Mouse (Mus musculus): ENCODE measurements around the gene Hspa14. TPM values are rescaled to one million over a fixed set of nuclear protein-coding genes. Genes with fewer than 3 reads are reported as not detected.
A peak's percentile ranks its signal among the peaks of the same experiment; 100 is the strongest.

Gene Hspa14
- polyA plus RNA-seq, 2 experiments = 50.8 to 74.0 TPM

DNA sequence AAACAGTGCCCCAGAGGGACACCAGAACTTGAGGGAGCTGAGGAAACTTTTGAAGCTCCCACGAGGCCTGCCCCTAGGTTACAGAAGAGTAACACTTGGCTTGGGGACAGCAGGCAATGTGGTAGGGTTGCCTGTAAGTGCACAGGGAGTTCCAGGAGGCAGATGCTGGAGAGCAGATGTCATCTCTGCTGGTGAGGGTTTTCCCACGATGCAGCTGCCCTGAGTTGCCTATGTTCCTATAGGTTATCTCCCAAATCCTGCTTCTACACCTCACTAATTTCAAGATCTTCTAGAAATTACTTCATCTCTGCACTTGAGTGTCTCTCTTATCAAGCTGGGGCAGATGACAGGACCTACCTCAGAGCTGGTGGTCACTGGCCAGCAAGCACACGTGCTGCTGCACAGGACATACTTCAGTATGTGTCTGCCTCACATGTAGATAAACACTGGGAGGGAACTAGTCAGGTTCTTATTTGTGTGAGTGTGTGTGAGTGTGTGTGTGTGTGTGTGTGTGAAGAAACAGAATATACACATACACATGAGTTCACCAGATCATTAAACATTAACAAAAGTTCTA lies 18.7 kb downstream of the Hspa14 start:
- WGBS (ENCODE audit: insufficient replicate concordance) = 40% methylated on average over 3 of the region's 3 CpGs
- no peaks in the 10 kb centered on the region for H3K27me3 ChIP-seq (ENCODE audit: control insufficient read depth, insufficient read depth, low read length)
- no peak overlapping the region for H3K27ac ChIP-seq
- no peak overlapping the region for H3K9ac ChIP-seq (replicated peaks)
- TF ChIP-seq CTCF (IDR thresholded peaks at IDR 0.05; ENCODE audit: low read depth) (no peak), EP300 (IDR thresholded peaks at IDR 0.05; ENCODE audit: low read depth) (0 out of 2 replicates have a peak, but pooled peaks have one; percentile 12)
- H3K4me2 ChIP-seq (ENCODE audit: low read depth) = no peak overlapping the region
- DNase-seq (ENCODE audit: low read depth in 3 of 3, low spot score in 3 of 3) (no peak), ATAC-seq (ENCODE audit: insufficient read depth) (peak; percentile 78)
- H3K36me3 ChIP-seq (replicated peaks; ENCODE audit: control insufficient read depth, insufficient read depth, low read depth) = peaks cover 68% of the 10 kb centered on the region
- H3K9me3 ChIP-seq (ENCODE audit: control insufficient read depth, low read length) = no peaks in the 10 kb centered on the region
- no peak overlapping the region for H3K4me3 ChIP-seq (ENCODE audit: insufficient read depth in 1 of 2, low read depth in 2 of 2, low read length in 2 of 2)
- H3K4me1 ChIP-seq (replicated peaks; ENCODE audit: control insufficient read depth in 2 of 2, insufficient read depth in 2 of 2, low read length in 1 of 2) = peaks cover 0 to 4% of the 10 kb centered on the region in 2 experiments; a peak in 1 of 4 replicates

DNA sequence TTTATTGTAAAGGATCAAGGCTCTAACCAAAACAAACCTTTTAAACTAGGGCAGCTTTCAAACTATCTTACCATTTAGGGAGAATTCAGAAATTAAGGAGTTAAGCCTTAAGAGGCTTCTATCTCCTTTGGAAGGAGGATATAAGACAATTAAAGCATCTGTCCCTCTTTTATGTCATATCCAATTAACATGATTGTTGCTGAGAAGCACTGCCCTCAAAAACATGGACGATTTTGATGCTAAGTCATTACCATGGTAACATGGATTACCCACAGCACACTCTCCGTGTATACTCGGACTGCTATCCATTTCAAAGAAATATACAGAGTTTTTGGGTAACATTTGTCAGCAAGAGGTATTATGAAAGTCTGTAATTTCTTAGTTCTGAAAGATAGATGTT lies 22.8 kb downstream of the Hspa14 start:
- ATAC-seq (ENCODE audit: insufficient read depth) (no peak), DNase-seq (ENCODE audit: low read depth in 3 of 3, low spot score in 3 of 3) (no peak)
- H3K9me3 ChIP-seq (ENCODE audit: control insufficient read depth, low read length) = no peaks in the 10 kb centered on the region
- H3K4me2 ChIP-seq (ENCODE audit: low read depth) = no peak overlapping the region
- no peak overlapping the region for H3K9ac ChIP-seq (replicated peaks)
- no peak for TF ChIP-seq CTCF (IDR thresholded peaks at IDR 0.05; ENCODE audit: low read depth)
- TF ChIP-seq EP300 (IDR thresholded peaks at IDR 0.05; ENCODE audit: low read depth) = no peak
- H3K36me3 ChIP-seq (replicated peaks; ENCODE audit: control insufficient read depth, insufficient read depth, low read depth) = peaks cover 44% of the 10 kb centered on the region
- peaks cover 0 to 2% of the 10 kb centered on the region in 2 experiments; a peak in 1 of 4 replicates for H3K4me1 ChIP-seq (replicated peaks; ENCODE audit: control insufficient read depth in 2 of 2, insufficient read depth in 2 of 2, low read length in 1 of 2)
- no peak overlapping the region for H3K4me3 ChIP-seq (ENCODE audit: insufficient read depth in 1 of 2, low read depth in 2 of 2, low read length in 2 of 2)
- WGBS (ENCODE audit: insufficient replicate concordance) = 74% methylated on average over 3 of the region's 3 CpGs
- no peaks in the 10 kb centered on the region for H3K27me3 ChIP-seq (ENCODE audit: control insufficient read depth, insufficient read depth, low read length)
- no peak overlapping the region for H3K27ac ChIP-seq

DNA sequence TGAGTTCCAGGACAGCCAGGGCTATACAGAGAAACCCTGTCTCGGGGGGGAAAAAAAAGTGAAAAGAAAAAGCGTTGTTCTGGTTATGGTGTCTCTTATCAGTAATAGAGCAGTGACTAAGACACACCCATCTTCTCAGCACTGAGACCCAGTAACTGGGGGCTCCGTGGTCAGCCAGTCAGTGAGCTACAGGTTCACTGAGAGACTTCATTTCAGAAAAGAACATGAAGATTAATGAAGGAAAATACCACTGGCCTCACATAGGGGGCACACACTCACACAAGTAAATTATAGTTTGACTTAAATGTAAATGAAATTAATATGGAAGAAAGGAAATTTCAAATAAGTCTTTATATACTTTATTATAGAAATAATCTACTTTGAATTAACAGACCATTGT lies 32.4 kb downstream of the Hspa14 start:
- Histone ChIP-seq H3K4me3 (ENCODE audit: insufficient read depth in 1 of 2, low read depth in 2 of 2, low read length in 2 of 2) (no peak overlapping the region), H3K4me2 (ENCODE audit: low read depth) (peak overlapping the region; percentile 29; the same call in 1 of the 2 replicates), H3K36me3 (replicated peaks; ENCODE audit: control insufficient read depth, insufficient read depth, low read depth) (no peaks in the 10 kb centered on the region), H3K9ac (replicated peaks) (no peak overlapping the region), H3K27me3 (ENCODE audit: control insufficient read depth, insufficient read depth, low read length) (no peaks in the 10 kb centered on the region), H3K27ac (no peak overlapping the region), H3K4me1 (replicated peaks; ENCODE audit: control insufficient read depth in 2 of 2, insufficient read depth in 2 of 2, low read length in 1 of 2) (peaks cover 6 to 8% of the 10 kb centered on the region in 2 experiments), H3K9me3 (ENCODE audit: control insufficient read depth, low read length) (no peaks in the 10 kb centered on the region)
- DNase-seq (ENCODE audit: low read depth in 3 of 3, low spot score in 3 of 3) (peak in 1 of 3 experiments; percentile 37), ATAC-seq (ENCODE audit: insufficient read depth) (peak; percentile 67)
- TF ChIP-seq CTCF (IDR thresholded peaks at IDR 0.05; ENCODE audit: low read depth) (no peak; the same call in 1 of the 2 replicates), EP300 (IDR thresholded peaks at IDR 0.05; ENCODE audit: low read depth) (no peak)
- 22% methylated on average over 3 of the region's 3 CpGs for WGBS (ENCODE audit: insufficient replicate concordance)

GRCm38 (mm10) chr2:3475746-3476251 lies 36.8 kb downstream of the Hspa14 start:
- H3K9ac ChIP-seq (replicated peaks) = peak overlapping the region; percentile 73
- 67% methylated on average over 3 of the region's 3 CpGs for WGBS (ENCODE audit: insufficient replicate concordance)

GRCm38 (mm10) chr2:3474861-3475283 lies 37.7 kb downstream of the Hspa14 start, which contains the start of gene Suv39h2:
Gene Suv39h2, minus strand, starts transcription at chr2:3475031.
- peak within 1 kb of the TSS; percentile 84 for H3K4me2 ChIP-seq (ENCODE audit: low read depth)
- WGBS (ENCODE audit: insufficient replicate concordance) = under 1% methylated on average over 41 of the region's 42 CpGs

More at GRCm38 (mm10) chr2:3475746-3476251, 36.8 kb downstream of the Hspa14 start:
- peak overlapping the region; percentile 51 for H3K27ac ChIP-seq
- no peak for DNase-seq (ENCODE audit: low read depth in 3 of 3, low spot score in 3 of 3)
- no peak for ATAC-seq (ENCODE audit: insufficient read depth)
- no peaks in the 10 kb centered on the region for H3K9me3 ChIP-seq (ENCODE audit: control insufficient read depth, low read length)
- peak overlapping the region; percentile 84 for H3K4me2 ChIP-seq (ENCODE audit: low read depth)
- no peaks in the 10 kb centered on the region for H3K36me3 ChIP-seq (replicated peaks; ENCODE audit: control insufficient read depth, insufficient read depth, low read depth)
- peaks cover 7 to 15% of the 10 kb centered on the region in 2 experiments for H3K4me1 ChIP-seq (replicated peaks; ENCODE audit: control insufficient read depth in 2 of 2, insufficient read depth in 2 of 2, low read length in 1 of 2)
- no peak for TF ChIP-seq CTCF (IDR thresholded peaks at IDR 0.05; ENCODE audit: low read depth)
- TF ChIP-seq EP300 (IDR thresholded peaks at IDR 0.05; ENCODE audit: low read depth) = no peak
- H3K4me3 ChIP-seq (ENCODE audit: insufficient read depth in 1 of 2, low read depth in 2 of 2, low read length in 2 of 2) = peak overlapping the region in 1 of 2 experiments; percentile 80; a peak in 2 of 4 replicates
- H3K27me3 ChIP-seq (ENCODE audit: control insufficient read depth, insufficient read depth, low read length) = no peaks in the 10 kb centered on the region

More at GRCm38 (mm10) chr2:3474861-3475283, 37.7 kb downstream of the Hspa14 start, which contains the start of gene Suv39h2:
- ATAC-seq (ENCODE audit: insufficient read depth) = peak; percentile 96
- H3K27me3 ChIP-seq (ENCODE audit: control insufficient read depth, insufficient read depth, low read length) = no peaks in the 10 kb centered on the region
- H3K4me3 ChIP-seq (ENCODE audit: insufficient read depth in 1 of 2, low read depth in 2 of 2, low read length in 2 of 2) = peak within 1 kb of the TSS; percentile 80 to 89
- peaks cover 5% of the 10 kb centered on the region; the same call in 1 of the 2 replicates for H3K36me3 ChIP-seq (replicated peaks; ENCODE audit: control insufficient read depth, insufficient read depth, low read depth)
- DNase-seq (ENCODE audit: low read depth in 3 of 3, low spot score in 3 of 3) = peak; percentile 88 to 93 (median 91)
- TF ChIP-seq EP300 (IDR thresholded peaks at IDR 0.05; ENCODE audit: low read depth) (no peak), CTCF (IDR thresholded peaks at IDR 0.05; ENCODE audit: low read depth) (no peak)
- H3K9me3 ChIP-seq (ENCODE audit: control insufficient read depth, low read length) = no peaks in the 10 kb centered on the region
- H3K9ac ChIP-seq (replicated peaks) = peak within 1 kb of the TSS; percentile 83
- H3K27ac ChIP-seq = peak within 1 kb of the TSS; percentile 86
- peaks cover 7 to 13% of the 10 kb centered on the region in 2 experiments for H3K4me1 ChIP-seq (replicated peaks; ENCODE audit: control insufficient read depth in 2 of 2, insufficient read depth in 2 of 2, low read length in 1 of 2)

Data from liver, embryonic 14.5 days (tissue).